8 mouse cellular contexts compared by ENCODE assay signal in the genomic region with DNA sequence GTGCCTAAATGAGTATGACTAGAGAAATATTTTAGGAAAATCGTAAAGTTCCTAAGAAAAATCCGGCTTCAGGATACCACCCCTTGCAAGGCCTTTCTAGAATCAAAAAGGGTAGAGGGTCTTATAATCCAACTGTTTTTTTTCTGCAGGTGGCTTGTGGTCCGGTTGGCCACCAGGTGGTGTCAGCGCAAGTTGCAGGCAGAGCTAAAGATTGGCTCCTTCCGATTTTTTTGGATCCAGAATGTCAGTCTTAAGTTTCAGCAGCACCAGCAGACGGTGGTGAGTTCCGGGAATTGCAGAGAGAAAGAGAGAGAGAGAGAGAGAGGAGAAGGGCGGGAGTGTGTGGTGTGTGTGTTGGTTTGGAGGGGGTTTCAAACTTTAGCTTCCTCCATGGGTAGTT. TPM values are rescaled to one million over a fixed set of nuclear protein-coding genes. Genes with fewer than 3 reads are reported as not detected.
DNase-seq lines count a peak whose midpoint lies in the region; ATAC-seq and TF ChIP-seq lines count a peak whose summit lies in the region.

No protein-coding gene starts in this region.

- H3K27me3 ChIP-seq in hindbrain, postnatal 0 days (ENCODE audit: insufficient read depth, low read length) = no peaks in the 10 kb centered on the region

- 4% methylated on average over 8 of the region's 8 CpGs for WGBS in hindbrain, postnatal 0 days

- peak overlapping the region; percentile 90; the same call in 1 of the 2 replicates for H3K27ac ChIP-seq in hindbrain, postnatal 0 days

- peak overlapping the region; percentile 82 for H3K4me2 ChIP-seq in hindbrain, postnatal 0 days (ENCODE audit: low read depth, low read length)

- ATAC-seq in hindbrain, postnatal 0 days = peak; percentile 22; the same call in 1 of the 2 replicates

- H3K36me3 ChIP-seq in hindbrain, postnatal 0 days (ENCODE audit: insufficient read depth, low read length) = peaks cover 36% of the 10 kb centered on the region

- peak; percentile 31 for DNase-seq in urinary bladder, postnatal 25 days (ENCODE audit: low spot score)
- no peak for DNase-seq in urinary bladder, adult 2 months (ENCODE audit: low spot score)
- peak; percentile 43 to 57 for DNase-seq in cerebellum, postnatal 36 days
- peak; percentile 69 for DNase-seq in gastrocnemius, adult 18-20 months (ENCODE audit: low spot score)
- peak; percentile 90 for DNase-seq in hindbrain, postnatal 0 days (ENCODE audit: low spot score)
- peak; percentile 69 for DNase-seq in left cerebral cortex, postnatal 4 days
- peak; percentile 82 for DNase-seq in mesoderm, embryonic 11.5 days (ENCODE audit: low read depth, low spot score)
- DNase-seq in spleen, adult 12 weeks (ENCODE audit: low spot score) = peak; percentile 17

- H3K4me1 ChIP-seq in hindbrain, postnatal 0 days (ENCODE audit: insufficient read depth, low read length) = no peaks in the 10 kb centered on the region

- H3K9ac ChIP-seq in hindbrain, postnatal 0 days (replicated peaks; ENCODE audit: low read length) = peak overlapping the region; percentile 81; the same call in 1 of the 2 replicates

- peak; percentile 79 for TF ChIP-seq CTCF in hindbrain, postnatal 0 days (IDR thresholded peaks at IDR 0.05; ENCODE audit: low read depth)

- no peaks in the 10 kb centered on the region for H3K9me3 ChIP-seq in hindbrain, postnatal 0 days (ENCODE audit: low read length)

- H3K4me3 ChIP-seq in hindbrain, postnatal 0 days (ENCODE audit: low read length) = peak overlapping the region; percentile 92

- intact Hi-C loops in left cerebral cortex, postnatal 4 days (cut with DNase I) = no loop called here

RNA-seq across cellular contexts. Expression of gene 2610507B11Rik, which starts 1.0 kb away (rescaled TPM):
- 94.2 and 96.9 TPM in 2 replicates for polyA plus RNA-seq in urinary bladder, adult 2 months (2012; rRNA removed)
- total RNA-seq in gastrocnemius, adult 18-20 months (2021) = 100 to 1,000 TPM; 200 to 204 TPM
- total RNA-seq in hindbrain, postnatal 0 days (2014; rRNA removed) = 86.2 and 93.6 TPM in 2 replicates
- 78.2 and 79.0 TPM in 2 replicates for polyA plus RNA-seq in hindbrain, postnatal 0 days (2015; fragmentation: Nextera tagmentation; extraction: Ambion mirVana)
- total RNA-seq in left cerebral cortex, postnatal 4 days (2021) = 100 to 1,000 TPM; 111 to 113 TPM

RNA-seq across cellular contexts. Expression of gene Supt6, which starts 16.8 kb away (rescaled TPM):
- 14.5 and 28.6 TPM in 2 replicates for polyA plus RNA-seq in urinary bladder, adult 2 months (2012; rRNA removed)
- 10 to 100 TPM; 27.8 to 32.3 TPM for total RNA-seq in gastrocnemius, adult 18-20 months (2021)
- 34.2 and 36.0 TPM in 2 replicates for total RNA-seq in hindbrain, postnatal 0 days (2014; rRNA removed)
- polyA plus RNA-seq in hindbrain, postnatal 0 days (2015; fragmentation: Nextera tagmentation; extraction: Ambion mirVana) = 17.1 and 19.0 TPM in 2 replicates
- total RNA-seq in left cerebral cortex, postnatal 4 days (2021) = 10 to 100 TPM; 72.5 to 75.1 TPM

RNA-seq across cellular contexts. Expression of gene Sdf2, which starts 17.0 kb away (rescaled TPM):
- 111 and 138 TPM in 2 replicates for polyA plus RNA-seq in urinary bladder, adult 2 months (2012; rRNA removed)
- total RNA-seq in gastrocnemius, adult 18-20 months (2021) = 10 to 100 TPM; 40.8 to 44.7 TPM
- total RNA-seq in hindbrain, postnatal 0 days (2014; rRNA removed) = 77.1 and 112 TPM in 2 replicates
- polyA plus RNA-seq in hindbrain, postnatal 0 days (2015; fragmentation: Nextera tagmentation; extraction: Ambion mirVana) = 107 and 113 TPM in 2 replicates
- 10 to 100 TPM; 50.2 to 58.7 TPM for total RNA-seq in left cerebral cortex, postnatal 4 days (2021)

RNA-seq across cellular contexts. Expression of gene BC030499, which starts 28.1 kb away (rescaled TPM):
- 0.28 and 0.55 TPM in 2 replicates for polyA plus RNA-seq in urinary bladder, adult 2 months (2012; rRNA removed)
- total RNA-seq in gastrocnemius, adult 18-20 months (2021) = under 1 TPM; 0.38 to 0.46 TPM
- total RNA-seq in hindbrain, postnatal 0 days (2014; rRNA removed) = 0.10 TPM in 1 of 2 replicates, not detected in the other
- polyA plus RNA-seq in hindbrain, postnatal 0 days (2015; fragmentation: Nextera tagmentation; extraction: Ambion mirVana) = 0.15 TPM in 1 of 2 replicates, not detected in the other
- 1 to 10 TPM in 1 of 2 experiments, under 1 TPM in 1; 0.72 to 1.1 TPM for total RNA-seq in left cerebral cortex, postnatal 4 days (2021)

RNA-seq across cellular contexts. Expression of gene Spag5, which starts 38.8 kb away (rescaled TPM):
- polyA plus RNA-seq in urinary bladder, adult 2 months (2012; rRNA removed) = 1.4 and 1.7 TPM in 2 replicates
- total RNA-seq in gastrocnemius, adult 18-20 months (2021) = 1 to 10 TPM; 2.3 to 2.5 TPM
- total RNA-seq in hindbrain, postnatal 0 days (2014; rRNA removed) = 26.7 and 31.4 TPM in 2 replicates
- polyA plus RNA-seq in hindbrain, postnatal 0 days (2015; fragmentation: Nextera tagmentation; extraction: Ambion mirVana) = 9.1 and 9.9 TPM in 2 replicates
- total RNA-seq in left cerebral cortex, postnatal 4 days (2021) = 1 to 10 TPM; 5.2 to 6.2 TPM
